Mouse (Mus musculus) heart, adult 2 months (tissue): ENCODE data around the gene Kdm7a. TPM values are rescaled to one million over a fixed set of nuclear protein-coding genes. Genes with fewer than 3 reads are reported as not detected.
A peak's percentile ranks its signal among the peaks of the same experiment; 100 is the strongest.

ENCODE experiments used
- DNase-seq, 2 experiments: peaks; one replicate each; pipeline ENCODE4 v3.0.0; 2021
- H3K27ac ChIP-seq: fragments of 200-600 bp; 2 replicates; pipeline ENCODE4 v1.8.1; 2022
- H3K27me3 ChIP-seq: fragments of 200-500 bp; 2 replicates; pipeline ENCODE4 v1.6.1; 2012; ENCODE audit warnings: mild to moderate bottlenecking, low read length, inconsistent platforms, mixed read lengths; ENCODE audit not compliant: control insufficient read depth, insufficient read depth
- H3K36me3 ChIP-seq: fragments of 200-500 bp; 2 replicates; pipeline ENCODE4 v1.6.1; 2012; ENCODE audit warnings: low read length, inconsistent platforms; ENCODE audit not compliant: control insufficient read depth, insufficient read depth
- H3K4me1 ChIP-seq: fragments of 200-500 bp; 2 replicates; pipeline ENCODE4 v1.6.1; 2011; ENCODE audit warnings: low read length; ENCODE audit not compliant: control insufficient read depth, insufficient read depth
- H3K4me3 ChIP-seq: fragments of 200-600 bp; 2 replicates; pipeline ENCODE4 v1.8.1; 2022
- H3K79me2 ChIP-seq: fragments of 200-500 bp; replicated peaks from 2 replicates; pipeline ENCODE4 v1.6.1; 2012; ENCODE audit warnings: mild to moderate bottlenecking, inconsistent platforms, low read length, moderate library complexity, mixed read lengths; ENCODE audit not compliant: control insufficient read depth, insufficient read depth
- H3K9ac ChIP-seq: fragments of 200-500 bp; 2 replicates; pipeline ENCODE4 v1.6.1; 2012; ENCODE audit warnings: low read depth, mild to moderate bottlenecking, control low read depth, inconsistent platforms, low read length, mixed read lengths
- CTCF ChIP-seq: fragments of 200-600 bp; IDR thresholded peaks from 2 replicates; pipeline ENCODE4 v1.8.1; 2022; ENCODE audit warnings: antibody characterized with exemption, mild to moderate bottlenecking, moderate library complexity
- EP300 ChIP-seq: fragments of 200-500 bp; IDR thresholded peaks from 2 replicates; pipeline ENCODE4 v1.6.1; 2011; ENCODE audit warnings: low read depth, low read length, control low read depth; ENCODE audit not compliant: insufficient read depth
- POLR2A ChIP-seq: fragments of 200-500 bp; IDR thresholded peaks from 2 replicates; pipeline ENCODE4 v1.6.1; 2011; ENCODE audit warnings: mild to moderate bottlenecking, low read depth, low read length, control low read depth; ENCODE audit not compliant: insufficient read depth
- WGBS: fragments of 180-500 bp; shearing (Covaris S2); methylation state at CpG from one replicate; pipeline ENCODE4 v1.1.7; 2018; 5-methylcytosine and 5-hydroxymethylcytosine counted together
- intact Hi-C: fragments of 180-260 bp; cut with DNase I; formaldehyde crosslinking; loops from one replicate; pipeline ENCODE4 v1.15.1; 2025
- polyA plus RNA-seq: library from polyadenylated mRNA; depleted of rRNA; stranded (reverse); fragments of >200 nt; gene quantifications from 2 replicates; pipeline ENCODE4 v1.2.3, GENCODE M21; 2012
- total RNA-seq, 2 experiments: library from RNA; stranded (reverse); gene quantifications; 2 replicates each; pipeline ENCODE4 v1.2.3; 2021

Gene Kdm7a
- total and polyA plus RNA-seq, 3 experiments, result 2.5 to 20.5 (median 18.5) TPM

- peak overlapping the region; percentile 41 for H3K27ac ChIP-seq
- peaks cover 15% of the 10 kb centered on the region for H3K4me1 ChIP-seq
- TF ChIP-seq EP300, result no peak
- TF ChIP-seq CTCF, result no peak
- TF ChIP-seq POLR2A, result no peak
- H3K9ac ChIP-seq, result no peak overlapping the region
- DNase-seq, result peak in 1 of 2 experiments; percentile 46
- H3K79me2 ChIP-seq, result no peaks in the 10 kb centered on the region
- no peaks in the 10 kb centered on the region for H3K36me3 ChIP-seq
- no peak overlapping the region for H3K4me3 ChIP-seq
- no peaks in the 10 kb centered on the region for H3K27me3 ChIP-seq
- intact Hi-C loops, result no loop called here
- 52% methylated on average over 8 of the region's 8 CpGs for WGBS
Observed at GRCm38 (mm10) chr6:39243511-39243961, 36.9 kb upstream of the Kdm7a start.

GRCm38 (mm10) chr6:39242718-39243471 is 36.3 kb upstream of the Kdm7a start:
- Histone ChIP-seq H3K36me3 (no peaks in the 10 kb centered on the region), H3K27ac (peak overlapping the region; percentile 41)
- DNase-seq, result peak; percentile 75 to 78

GRCm38 (mm10) chr6:39241421-39241891 is 34.9 kb upstream of the Kdm7a start:
- peaks cover 15% of the 10 kb centered on the region for H3K4me1 ChIP-seq
- WGBS, result 45% methylated on average over 4 of the region's 4 CpGs
- H3K9ac ChIP-seq, result no peak overlapping the region
- H3K79me2 ChIP-seq, result no peaks in the 10 kb centered on the region
- peak in 1 of 2 experiments; percentile 47 for DNase-seq
- no peak overlapping the region for H3K4me3 ChIP-seq
- TF ChIP-seq POLR2A, result no peak
- no peak for TF ChIP-seq CTCF
- TF ChIP-seq EP300, result no peak
- no peak overlapping the region for H3K27ac ChIP-seq
- no peaks in the 10 kb centered on the region for H3K27me3 ChIP-seq
- no peaks in the 10 kb centered on the region for H3K36me3 ChIP-seq
- intact Hi-C loops, result no loop called here

More at GRCm38 (mm10) chr6:39242718-39243471, 36.3 kb upstream of the Kdm7a start:
- Histone ChIP-seq H3K79me2 (no peaks in the 10 kb centered on the region), H3K9ac (no peak overlapping the region), H3K4me3 (no peak overlapping the region), H3K4me1 (peaks cover 15% of the 10 kb centered on the region), H3K27me3 (no peaks in the 10 kb centered on the region)
- WGBS, result 20% methylated on average over 8 of the region's 8 CpGs
- intact Hi-C loops, result no loop called here
- TF ChIP-seq EP300, result 0 out of 2 replicates have a peak, but pooled peaks have one; percentile 62
- no peak for TF ChIP-seq CTCF

- TF ChIP-seq POLR2A (no peak), EP300 (no peak), CTCF (no peak)
- no peak for DNase-seq
- intact Hi-C loops, result no loop called here
- Histone ChIP-seq H3K4me1 (peaks cover 15% of the 10 kb centered on the region), H3K79me2 (no peaks in the 10 kb centered on the region), H3K4me3 (no peak overlapping the region), H3K27ac (no peak overlapping the region), H3K36me3 (no peaks in the 10 kb centered on the region), H3K9ac (no peak overlapping the region), H3K27me3 (no peaks in the 10 kb centered on the region)
- WGBS, result 86% methylated on average over 3 of the region's 3 CpGs
Observed at GRCm38 (mm10) chr6:39240956-39241355, 34.4 kb upstream of the Kdm7a start.

- no peak overlapping the region for H3K4me3 ChIP-seq
- no peak for DNase-seq
- H3K79me2 ChIP-seq, result no peaks in the 10 kb centered on the region
- H3K27me3 ChIP-seq, result no peaks in the 10 kb centered on the region
- H3K27ac ChIP-seq, result no peak overlapping the region
- no peak overlapping the region for H3K9ac ChIP-seq
- intact Hi-C loops, result no loop called here
- 74% methylated on average over 3 of the region's 3 CpGs for WGBS
- peaks cover 4% of the 10 kb centered on the region for H3K4me1 ChIP-seq
- TF ChIP-seq CTCF (no peak), POLR2A (no peak), EP300 (no peak)
- H3K36me3 ChIP-seq, result no peaks in the 10 kb centered on the region
Observed at GRCm38 (mm10) chr6:39237887-39238286, 31.3 kb upstream of the Kdm7a start.

- Histone ChIP-seq H3K27me3 (no peaks in the 10 kb centered on the region), H3K36me3 (no peaks in the 10 kb centered on the region), H3K4me1 (no peaks in the 10 kb centered on the region), H3K79me2 (no peaks in the 10 kb centered on the region), H3K4me3 (no peak overlapping the region), H3K27ac (no peak overlapping the region), H3K9ac (no peak overlapping the region)
- DNase-seq, result no peak
- intact Hi-C loops, result no loop called here
- no peak for TF ChIP-seq EP300
- TF ChIP-seq POLR2A, result no peak
- TF ChIP-seq CTCF, result no peak
- WGBS, result 67% methylated on average over 4 of the region's 4 CpGs
Observed at GRCm38 (mm10) chr6:39232617-39233016, 26.0 kb upstream of the Kdm7a start.
